Mouse (Mus musculus) hindbrain, embryonic 16.5 days (tissue): Measurements from ENCODE around the gene Tcta. TPM values are rescaled to one million over a fixed set of nuclear protein-coding genes. Genes with fewer than 3 reads are reported as not detected.
A peak's percentile ranks its signal among the peaks of the same experiment; 100 is the strongest.
"Not testable (repeated sequence)": the region's sequence is repeated elsewhere in the genome, so short reads cannot be mapped to it uniquely, and the experiment has no call there.

ENCODE experiments used
- ATAC-seq: fragments of 200-750 bp; cut with Nextera tagmentation; 2 replicates; pipeline ENCODE4 v1.8.0; 2017; ENCODE audit warnings: moderate TSS enrichment, moderate library complexity
- H3K27ac ChIP-seq: fragments of 300-500 bp; sonication (generic); 2 replicates; pipeline ENCODE4 v1.5.1; 2014; ENCODE audit warnings: low read depth, mild to moderate bottlenecking, control low read depth, low read length, moderate library complexity
- H3K27me3 ChIP-seq: fragments of 300-500 bp; sonication (generic); replicated peaks from 2 replicates; pipeline ENCODE4 v1.6.1; 2014; ENCODE audit warnings: low read length; ENCODE audit not compliant: control insufficient read depth, insufficient read depth
- H3K36me3 ChIP-seq: fragments of 300-500 bp; sonication (generic); 2 replicates; pipeline ENCODE4 v1.6.1; 2014; ENCODE audit warnings: mild to moderate bottlenecking, low read length, moderate library complexity, mixed read lengths; ENCODE audit not compliant: control insufficient read depth, insufficient read depth
- H3K4me1 ChIP-seq: fragments of 300-500 bp; sonication (generic); 2 replicates; pipeline ENCODE4 v1.6.1; 2014; ENCODE audit warnings: low read depth, low read length; ENCODE audit not compliant: control insufficient read depth, insufficient read depth
- H3K4me2 ChIP-seq: fragments of 300-500 bp; sonication (generic); 2 replicates; pipeline ENCODE4 v1.6.1; 2014; ENCODE audit warnings: mild to moderate bottlenecking, low read length, control low read depth, moderate library complexity
- H3K4me3 ChIP-seq: fragments of 300-500 bp; sonication (generic); 2 replicates; pipeline ENCODE4 v1.5.1; 2014; ENCODE audit warnings: mild to moderate bottlenecking, low read length, control low read depth, moderate library complexity
- H3K9ac ChIP-seq: fragments of 300-500 bp; sonication (generic); 2 replicates; pipeline ENCODE4 v1.6.1; 2014; ENCODE audit warnings: low read depth, mild to moderate bottlenecking, control low read depth, low read length, moderate library complexity
- H3K9me3 ChIP-seq: fragments of 300-500 bp; sonication (generic); 2 replicates; pipeline ENCODE4 v1.6.1; 2014; ENCODE audit warnings: mild to moderate bottlenecking, low read length, moderate library complexity; ENCODE audit not compliant: control insufficient read depth
- WGBS: fragments of 180-500 bp; shearing (Covaris S2); extraction: QIAGEN DNeasy Blood & Tissue Kit; methylation state at CpG from one replicate; pipeline ENCODE4 v1.1.7; 2014; 5-methylcytosine and 5-hydroxymethylcytosine counted together
- polyA plus RNA-seq: library from polyadenylated mRNA; unstranded; fragments of >200 nt; fragmentation: Nextera tagmentation; extraction: Ambion mirVana; gene quantifications from 2 replicates; pipeline ENCODE4 v1.2.1, GENCODE M21; 2015

The Tcta gene
- polyA plus RNA-seq, 1 experiment from 2014 or later: 57.2 TPM

- WGBS: 91% methylated on average over 3 of the region's 3 CpGs
Measured at GRCm38 (mm10) chr9:108301853-108302252, 4.1 kb downstream of the Tcta start.

GRCm38 (mm10) chr9:108296453-108297355 is 9.3 kb downstream of the Tcta start, which contains the start of gene Amt:
TSS of gene Amt (plus strand) at chr9:108296853.
- Histone ChIP-seq H3K27ac (no peak within 1 kb of the TSS), H3K4me3 (peak within 1 kb of the TSS; percentile 26; the same call in 1 of the 2 replicates), H3K9ac (peak within 1 kb of the TSS; percentile 38; the same call in 1 of the 2 replicates), H3K27me3 (no peaks in the 10 kb centered on the region), H3K9me3 (no peaks in the 10 kb centered on the region), H3K36me3 (peaks cover 14% of the 10 kb centered on the region), H3K4me1 (no peaks in the 10 kb centered on the region), H3K4me2 (peak within 1 kb of the TSS; percentile 29)
- ATAC-seq: peak; percentile 78
- 22% methylated on average over 18 of the region's 18 CpGs for WGBS

More at GRCm38 (mm10) chr9:108301853-108302252, 4.1 kb downstream of the Tcta start:
- no peak overlapping the region for H3K9ac ChIP-seq
- no peak overlapping the region for H3K4me3 ChIP-seq
- H3K4me1 ChIP-seq: peaks cover 7% of the 10 kb centered on the region
- no peak overlapping the region for H3K4me2 ChIP-seq
- no peaks in the 10 kb centered on the region for H3K9me3 ChIP-seq
- no peak overlapping the region for H3K27ac ChIP-seq
- no peaks in the 10 kb centered on the region for H3K27me3 ChIP-seq
- H3K36me3 ChIP-seq: peaks cover 19% of the 10 kb centered on the region
- no peak for ATAC-seq

GRCm38 (mm10) chr9:108290773-108291172 is 15.2 kb downstream of the Tcta start:
- no peaks in the 10 kb centered on the region for H3K9me3 ChIP-seq
- peak overlapping the region; percentile 69 for H3K9ac ChIP-seq
- 42% methylated on average over 6 of the region's 6 CpGs for WGBS
- H3K4me1 ChIP-seq: peaks cover 9% of the 10 kb centered on the region
- H3K36me3 ChIP-seq: peaks cover 12% of the 10 kb centered on the region; the same call in 1 of the 2 replicates
- peak overlapping the region; percentile 55 for H3K4me3 ChIP-seq
- H3K4me2 ChIP-seq: peak overlapping the region; percentile 79
- H3K27me3 ChIP-seq: no peaks in the 10 kb centered on the region
- peak overlapping the region; percentile 82 for H3K27ac ChIP-seq
- ATAC-seq: peak; percentile 1; the same call in 1 of the 2 replicates

- Histone ChIP-seq H3K36me3 (peaks cover 7% of the 10 kb centered on the region; the same call in 1 of the 2 replicates), H3K9ac (peak within 1 kb of the TSS; percentile 69), H3K27ac (peak within 1 kb of the TSS; percentile 88), H3K4me1 (peaks cover 9% of the 10 kb centered on the region), H3K9me3 (no peaks in the 10 kb centered on the region), H3K27me3 (no peaks in the 10 kb centered on the region), H3K4me2 (peak within 1 kb of the TSS; percentile 79), H3K4me3 (peak within 1 kb of the TSS; percentile 55)
- WGBS: under 1% methylated on average over 32 of the region's 32 CpGs
- ATAC-seq: peak; percentile 99
Measured at GRCm38 (mm10) chr9:108290016-108290750, 15.8 kb downstream of the Tcta start, which contains the start of gene Nicn1. TSS of gene Nicn1 (plus strand) at chr9:108290429.

GRCm38 (mm10) chr9:108289347-108289746 is 16.6 kb downstream of the Tcta start:
- H3K36me3 ChIP-seq: peaks cover under 1% of the 10 kb centered on the region; the same call in 1 of the 2 replicates
- peaks cover 9% of the 10 kb centered on the region for H3K4me1 ChIP-seq
- no peak for ATAC-seq
- WGBS: 64% methylated on average over 2 of the region's 2 CpGs
- H3K27me3 ChIP-seq: no peaks in the 10 kb centered on the region
- H3K4me2 ChIP-seq: peak overlapping the region; percentile 71
- H3K9ac ChIP-seq: no peak overlapping the region
- H3K27ac ChIP-seq: peak overlapping the region; percentile 88; the same call in 1 of the 2 replicates
- H3K4me3 ChIP-seq: no peak overlapping the region
- no peaks in the 10 kb centered on the region for H3K9me3 ChIP-seq

GRCm38 (mm10) chr9:108287526-108288238 is 18.3 kb downstream of the Tcta start:
- not testable (repeated sequence) for H3K9ac ChIP-seq, H3K4me2 ChIP-seq, H3K9me3 ChIP-seq, H3K27me3 ChIP-seq, H3K27ac ChIP-seq, ATAC-seq, H3K4me1 ChIP-seq, H3K4me3 ChIP-seq, H3K36me3 ChIP-seq
- WGBS: 91% methylated on average over 4 of the region's 6 CpGs

- 15% methylated on average over 6 of the region's 6 CpGs for WGBS
- Histone ChIP-seq H3K36me3 (no peaks in the 10 kb centered on the region), H3K9me3 (no peaks in the 10 kb centered on the region), H3K9ac (0 out of 2 replicates have a peak overlapping the region, but pooled peaks have one; percentile 3), H3K4me3 (no peak overlapping the region), H3K4me1 (no peaks in the 10 kb centered on the region), H3K4me2 (no peak overlapping the region), H3K27ac (no peak overlapping the region), H3K27me3 (no peaks in the 10 kb centered on the region)
- ATAC-seq: peak; percentile 85
Measured at GRCm38 (mm10) chr9:108284410-108284809, 21.6 kb downstream of the Tcta start.

- Histone ChIP-seq H3K4me3 (no peak overlapping the region), H3K27ac (no peak overlapping the region; the same call in 1 of the 2 replicates), H3K9ac (no peak overlapping the region), H3K4me2 (no peak overlapping the region), H3K9me3 (no peaks in the 10 kb centered on the region), H3K4me1 (no peaks in the 10 kb centered on the region), H3K27me3 (no peaks in the 10 kb centered on the region), H3K36me3 (no peaks in the 10 kb centered on the region)
- WGBS: 36% methylated on average over 8 of the region's 8 CpGs
- no peak for ATAC-seq
Measured at GRCm38 (mm10) chr9:108280071-108280828, 25.7 kb downstream of the Tcta start.
